ENCODE assay signal across 13 mouse cellular contexts in the genomic region with DNA sequence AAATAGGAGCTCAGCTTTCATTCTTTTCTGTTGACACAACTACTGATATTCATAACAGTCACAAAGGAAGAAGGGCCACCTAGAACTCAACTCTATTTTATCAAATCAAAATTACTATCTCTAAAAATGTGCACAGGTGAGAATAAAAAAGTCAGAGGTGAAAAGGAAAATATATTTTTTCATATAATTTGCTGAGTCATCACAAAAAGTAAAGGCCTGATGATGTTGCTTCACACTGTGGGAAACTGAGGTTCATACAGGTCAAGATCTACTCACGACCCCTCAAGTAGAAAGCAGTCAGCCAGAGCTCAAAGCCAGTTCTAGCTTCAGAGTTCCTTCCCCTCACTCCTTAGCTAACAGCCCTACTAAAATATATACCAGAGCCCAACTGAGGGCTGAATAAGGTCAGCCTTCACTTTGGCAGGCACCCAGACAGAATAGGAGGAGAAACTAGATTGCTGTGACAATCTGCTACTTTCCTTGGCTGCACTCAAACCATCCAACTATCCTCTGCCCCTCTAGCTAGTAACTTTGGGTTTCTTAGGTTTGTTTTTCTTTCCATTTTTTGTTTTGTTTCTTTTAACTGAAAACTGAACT.
DNase-seq lines count a peak whose midpoint lies in the region; ATAC-seq lines count a peak whose summit lies in the region.
"Had no signal": no experiment of that assay in that cellular context is flagged by ENCODE, and none has a peak within 500 bp of the region (broad histone marks: within the 10 kb centered on the region; RNA-seq: fewer than 3 reads in every experiment).

No protein-coding gene starts in this region.

- H3K27ac ChIP-seq in heart, embryonic 11.5 days (ENCODE audit: low read depth, low read length): no peak overlapping the region
- H3K27ac ChIP-seq: embryonic facial prominence, embryonic 12.5 days had no signal

- peaks cover 8% of the 10 kb centered on the region for H3K4me1 ChIP-seq in heart, embryonic 11.5 days (ENCODE audit: control insufficient read depth, insufficient read depth, low read length)

- peak; percentile 33 for DNase-seq in heart, adult 8-10 months (ENCODE audit: low spot score)
- DNase-seq in ovary, postnatal 14 days (ENCODE audit: low spot score): peak; percentile 25
- DNase-seq in ovary, adult 18-20 months (ENCODE audit: low spot score): no peak
- peak; percentile 50 for DNase-seq in gastrocnemius, postnatal 10 days
- peak; percentile 21 for DNase-seq in skeletal muscle tissue, adult 2 months (ENCODE audit: low read depth, low spot score)
- DNase-seq in layer of hippocampus, postnatal 25 days (ENCODE audit: extremely low spot score in 1 of 2, low spot score in 1 of 2): no peak
- DNase-seq: right cerebral cortex, postnatal 25 days; thymus, postnatal 25 days had no signal

- 80% methylated on average over 1 of the region's 1 CpGs for WGBS in heart, embryonic 11.5 days (ENCODE audit: insufficient replicate concordance)

- no peak overlapping the region for H3K9ac ChIP-seq in heart, embryonic 11.5 days (ENCODE audit: low read depth, low read length)
- H3K9ac ChIP-seq: embryonic facial prominence, embryonic 12.5 days had no signal

- no peak overlapping the region for H3K4me2 ChIP-seq in heart, embryonic 11.5 days
- H3K4me2 ChIP-seq: embryonic facial prominence, embryonic 12.5 days had no signal

- ATAC-seq in heart, embryonic 11.5 days (replicated peaks; ENCODE audit: insufficient number of reproducible peaks, low FRiP score, low TSS enrichment): no peak
- ATAC-seq in monocyte, adult 5-6 weeks (replicated peaks; ENCODE audit: insufficient number of reproducible peaks, low FRiP score, low TSS enrichment, poor library complexity, severe bottlenecking): no peak
- ATAC-seq: activated CD4-positive, CD25-positive, alpha-beta regulatory T cell, adult 4 months; CD4-positive, CD25-positive, alpha-beta regulatory T cell, adult 4 months had no signal

- H3K36me3 ChIP-seq in heart, embryonic 11.5 days (ENCODE audit: control insufficient read depth, insufficient read depth, low read length): no peaks in the 10 kb centered on the region
- H3K36me3 ChIP-seq: embryonic facial prominence, embryonic 12.5 days had no signal

- no peak overlapping the region for H3K4me3 ChIP-seq in heart, embryonic 11.5 days (ENCODE audit: low read depth, low read length)
- H3K4me3 ChIP-seq: embryonic facial prominence, embryonic 12.5 days had no signal

- no peaks in the 10 kb centered on the region for H3K27me3 ChIP-seq in heart, embryonic 11.5 days (ENCODE audit: control insufficient read depth, insufficient read depth, low read length)
- H3K27me3 ChIP-seq: embryonic facial prominence, embryonic 12.5 days had no signal

- no peaks in the 10 kb centered on the region for H3K9me3 ChIP-seq in heart, embryonic 11.5 days (replicated peaks; ENCODE audit: control insufficient read depth, low read length)
- H3K9me3 ChIP-seq: embryonic facial prominence, embryonic 12.5 days had no signal

Comparison
In these comparisons a context has a peak if more than half of its experiments do, and no peak if none do; other contexts are left out.
1. DNase-seq: peak in heart, adult 8-10 months (single experiment), ovary, postnatal 14 days (single experiment), gastrocnemius, postnatal 10 days (single experiment) and skeletal muscle tissue, adult 2 months (single experiment); none in ovary, adult 18-20 months (single experiment) and layer of hippocampus, postnatal 25 days (0 of 2).